Mouse (Mus musculus): ENCODE results near the gene Pkm. TPM values are rescaled to one million over a fixed set of nuclear protein-coding genes. Genes with fewer than 3 reads are reported as not detected.

Pkm gene
- polyA plus RNA-seq, 1 experiment from 2014 or later = 232 TPM

GRCm38 (mm10) chr9:59716275-59716898, 60.2 kb downstream of the Pkm start:
- no peak overlapping the region for H3K27ac ChIP-seq
- no peaks in the 10 kb centered on the region for H3K36me3 ChIP-seq
- peaks cover 2% of the 10 kb centered on the region; the same call in 1 of the 2 replicates for H3K27me3 ChIP-seq
- no peak for ATAC-seq (ENCODE audit: low read depth)
- no peaks in the 10 kb centered on the region for H3K9me3 ChIP-seq (replicated peaks)
- WGBS (ENCODE audit: insufficient replicate concordance) = 54% methylated on average over 7 of the region's 7 CpGs
- H3K4me3 ChIP-seq (replicated peaks) = no peak overlapping the region
- no peak for DNase-seq
- no peak overlapping the region for H3K4me2 ChIP-seq
- H3K4me1 ChIP-seq (replicated peaks) = no peaks in the 10 kb centered on the region
- H3K9ac ChIP-seq = no peak overlapping the region

- WGBS (ENCODE audit: insufficient replicate concordance) = 77% methylated on average over 4 of the region's 4 CpGs
- DNase-seq (no peak), ATAC-seq (ENCODE audit: low read depth) (no peak)
- Histone ChIP-seq H3K4me3 (replicated peaks) (no peak overlapping the region), H3K9me3 (replicated peaks) (no peaks in the 10 kb centered on the region), H3K4me2 (no peak overlapping the region), H3K27ac (no peak overlapping the region), H3K27me3 (no peaks in the 10 kb centered on the region), H3K36me3 (no peaks in the 10 kb centered on the region), H3K4me1 (replicated peaks) (0 out of 2 replicates have a peak, but pooled peaks cover under 1% of the 10 kb centered on the region), H3K9ac (no peak overlapping the region)
These were observed 62.1 kb downstream of the Pkm start for GRCm38 (mm10) chr9:59718237-59718636.

GRCm38 (mm10) chr9:59721144-59721543, 65.0 kb downstream of the Pkm start:
- no peak overlapping the region for H3K27ac ChIP-seq
- no peaks in the 10 kb centered on the region for H3K27me3 ChIP-seq
- no peak overlapping the region for H3K4me3 ChIP-seq (replicated peaks)
- H3K4me1 ChIP-seq (replicated peaks) = 0 out of 2 replicates have a peak, but pooled peaks cover 2% of the 10 kb centered on the region
- no peaks in the 10 kb centered on the region for H3K36me3 ChIP-seq
- DNase-seq (no peak), ATAC-seq (ENCODE audit: low read depth) (no peak)
- H3K4me2 ChIP-seq = no peak overlapping the region
- no peaks in the 10 kb centered on the region for H3K9me3 ChIP-seq (replicated peaks)
- no peak overlapping the region for H3K9ac ChIP-seq
- 71% methylated on average over 5 of the region's 5 CpGs for WGBS (ENCODE audit: insufficient replicate concordance)

GRCm38 (mm10) chr9:59723096-59723657, 67.0 kb downstream of the Pkm start:
- Histone ChIP-seq H3K9ac (no peak overlapping the region), H3K4me2 (no peak overlapping the region), H3K27me3 (no peaks in the 10 kb centered on the region), H3K36me3 (no peaks in the 10 kb centered on the region), H3K9me3 (replicated peaks) (no peaks in the 10 kb centered on the region), H3K27ac (no peak overlapping the region), H3K4me1 (replicated peaks) (0 out of 2 replicates have a peak, but pooled peaks cover 2% of the 10 kb centered on the region), H3K4me3 (replicated peaks) (no peak overlapping the region)
- WGBS (ENCODE audit: insufficient replicate concordance) = 21% methylated on average over 10 of the region's 10 CpGs
- DNase-seq (peak; percentile 51), ATAC-seq (ENCODE audit: low read depth) (0 out of 2 replicates have a peak, but pooled peaks have one; percentile 45)

GRCm38 (mm10) chr9:59723791-59724442, 67.7 kb downstream of the Pkm start:
- Histone ChIP-seq H3K9ac (no peak overlapping the region), H3K27ac (no peak overlapping the region), H3K9me3 (replicated peaks) (no peaks in the 10 kb centered on the region), H3K27me3 (no peaks in the 10 kb centered on the region), H3K4me3 (replicated peaks) (no peak overlapping the region), H3K4me2 (no peak overlapping the region), H3K36me3 (no peaks in the 10 kb centered on the region), H3K4me1 (replicated peaks) (0 out of 2 replicates have a peak, but pooled peaks cover 2% of the 10 kb centered on the region)
- DNase-seq (no peak), ATAC-seq (ENCODE audit: low read depth) (no peak)
- 63% methylated on average over 8 of the region's 8 CpGs for WGBS (ENCODE audit: insufficient replicate concordance)

- Histone ChIP-seq H3K4me1 (replicated peaks) (0 out of 2 replicates have a peak, but pooled peaks cover 2% of the 10 kb centered on the region), H3K27ac (no peak overlapping the region), H3K4me3 (replicated peaks) (no peak overlapping the region), H3K27me3 (no peaks in the 10 kb centered on the region), H3K36me3 (no peaks in the 10 kb centered on the region), H3K4me2 (no peak overlapping the region), H3K9me3 (replicated peaks) (no peaks in the 10 kb centered on the region), H3K9ac (no peak overlapping the region)
- ATAC-seq (ENCODE audit: low read depth) = no peak
- no peak for DNase-seq
- WGBS (ENCODE audit: insufficient replicate concordance) = 46% methylated on average over 10 of the region's 10 CpGs
These were observed 69.3 kb downstream of the Pkm start for GRCm38 (mm10) chr9:59725515-59725914.

- WGBS (ENCODE audit: insufficient replicate concordance) = 66% methylated on average over 11 of the region's 11 CpGs
- no peaks in the 10 kb centered on the region for H3K27me3 ChIP-seq
- H3K4me2 ChIP-seq = no peak overlapping the region
- DNase-seq = no peak
- H3K4me1 ChIP-seq (replicated peaks) = 0 out of 2 replicates have a peak, but pooled peaks cover 2% of the 10 kb centered on the region
- H3K27ac ChIP-seq = no peak overlapping the region
- H3K4me3 ChIP-seq (replicated peaks) = no peak overlapping the region
- no peaks in the 10 kb centered on the region for H3K36me3 ChIP-seq
- no peak for ATAC-seq (ENCODE audit: low read depth)
- H3K9me3 ChIP-seq (replicated peaks) = no peaks in the 10 kb centered on the region
- H3K9ac ChIP-seq = no peak overlapping the region
These were observed 71.6 kb downstream of the Pkm start for GRCm38 (mm10) chr9:59727569-59728286.

Other genes with a start within 250 kb of the Pkm start
- 5.2 and 6.1 TPM in 2 replicates for gene Arih1, start 169.8 kb upstream of the Pkm start, polyA plus RNA-seq (2015; fragmentation: Nextera tagmentation; extraction: Ambion mirVana)
- gene Hexa, start 116.8 kb upstream of the Pkm start, polyA plus RNA-seq (2015; fragmentation: Nextera tagmentation; extraction: Ambion mirVana) = 32.1 and 32.5 TPM in 2 replicates
- 0.16 TPM in 1 of 2 replicates, not detected in the other for gene Tmem202, start 116.5 kb upstream of the Pkm start, polyA plus RNA-seq (2015; fragmentation: Nextera tagmentation; extraction: Ambion mirVana)
- gene Celf6, start 78.5 kb upstream of the Pkm start, polyA plus RNA-seq (2015; fragmentation: Nextera tagmentation; extraction: Ambion mirVana) = 0.12 TPM in 1 of 2 replicates, not detected in the other
- 3.7 and 3.9 TPM in 2 replicates for gene Parp6, start 39.1 kb upstream of the Pkm start, polyA plus RNA-seq (2015; fragmentation: Nextera tagmentation; extraction: Ambion mirVana)
- gene Gramd2, start 23.8 kb downstream of the Pkm start, polyA plus RNA-seq (2015; fragmentation: Nextera tagmentation; extraction: Ambion mirVana) = 0.05 TPM in 1 of 2 replicates, not detected in the other
- 4.4 and 4.7 TPM in 2 replicates for gene Senp8, start 94.3 kb downstream of the Pkm start, polyA plus RNA-seq (2015; fragmentation: Nextera tagmentation; extraction: Ambion mirVana)
- 2.5 and 3.0 TPM in 2 replicates for gene Myo9a, start 94.5 kb downstream of the Pkm start, polyA plus RNA-seq (2015; fragmentation: Nextera tagmentation; extraction: Ambion mirVana)

Data from liver, embryonic 13.5 days (tissue).